Mouse (Mus musculus) embryonic facial prominence, embryonic 11.5 days (tissue): ENCODE measurements at regions not wholly inside any gene's neighbourhood (a gene's known extent, or its start where the extent isn't known, plus 50 kb on each side); places are given as distances from the start of the nearest gene placed in this dataset.

Source experiments
- ATAC-seq: fragments of 200-750 bp; cut with Nextera tagmentation; replicated peaks from 2 replicates; pipeline ENCODE4 v1.8.0; 2017; ENCODE audit warnings: low read depth; ENCODE audit not compliant: insufficient number of reproducible peaks, low FRiP score, low TSS enrichment
- DNase-seq: peaks from one replicate; pipeline ENCODE4 v3.0.0-alpha.2; 2015; ENCODE audit warnings: low spot score
- H3K27ac ChIP-seq: fragments of 300-500 bp; sonication (generic); replicated peaks from 2 replicates; pipeline ENCODE4 v1.5.1; 2014; ENCODE audit warnings: mild to moderate bottlenecking, low read depth, low read length, control low read depth
- H3K27me3 ChIP-seq: fragments of 300-500 bp; sonication (generic); 2 replicates; pipeline ENCODE4 v1.6.1; 2014; ENCODE audit warnings: mild to moderate bottlenecking, low read length, moderate library complexity, mixed read lengths; ENCODE audit not compliant: control insufficient read depth, insufficient read depth
- H3K36me3 ChIP-seq: fragments of 300-500 bp; sonication (generic); replicated peaks from 2 replicates; pipeline ENCODE4 v1.6.1; 2014; ENCODE audit warnings: low read depth, mild to moderate bottlenecking, low read length, moderate library complexity, mixed read lengths; ENCODE audit not compliant: control insufficient read depth, insufficient read depth
- H3K4me1 ChIP-seq: fragments of 300-500 bp; sonication (generic); 2 replicates; pipeline ENCODE4 v1.6.1; 2014; ENCODE audit warnings: low read length, mixed read lengths; ENCODE audit not compliant: control insufficient read depth, insufficient read depth
- H3K4me2 ChIP-seq: fragments of 300-500 bp; sonication (generic); 2 replicates; pipeline ENCODE4 v1.6.1; 2014; ENCODE audit warnings: low read depth, mild to moderate bottlenecking, control low read depth, low read length, moderate library complexity
- H3K4me3 ChIP-seq: fragments of 300-500 bp; sonication (generic); 2 replicates; pipeline ENCODE4 v1.5.1; 2014; ENCODE audit warnings: low read depth, low read length, control low read depth
- H3K9ac ChIP-seq: fragments of 300-500 bp; sonication (generic); replicated peaks from 2 replicates; pipeline ENCODE4 v1.6.1; 2014; ENCODE audit warnings: mild to moderate bottlenecking, control low read depth, low read length
- H3K9me3 ChIP-seq: fragments of 300-500 bp; sonication (generic); replicated peaks from 2 replicates; pipeline ENCODE4 v1.6.1; 2016; ENCODE audit warnings: mild to moderate bottlenecking, low read length, inconsistent platforms, mixed read lengths; ENCODE audit not compliant: control insufficient read depth
- WGBS: fragments of 180-500 bp; shearing (Covaris S2); extraction: QIAGEN DNeasy Blood & Tissue Kit; methylation state at CpG from one replicate; pipeline ENCODE4 v1.1.7; 2014; 5-methylcytosine and 5-hydroxymethylcytosine counted together

DNA sequence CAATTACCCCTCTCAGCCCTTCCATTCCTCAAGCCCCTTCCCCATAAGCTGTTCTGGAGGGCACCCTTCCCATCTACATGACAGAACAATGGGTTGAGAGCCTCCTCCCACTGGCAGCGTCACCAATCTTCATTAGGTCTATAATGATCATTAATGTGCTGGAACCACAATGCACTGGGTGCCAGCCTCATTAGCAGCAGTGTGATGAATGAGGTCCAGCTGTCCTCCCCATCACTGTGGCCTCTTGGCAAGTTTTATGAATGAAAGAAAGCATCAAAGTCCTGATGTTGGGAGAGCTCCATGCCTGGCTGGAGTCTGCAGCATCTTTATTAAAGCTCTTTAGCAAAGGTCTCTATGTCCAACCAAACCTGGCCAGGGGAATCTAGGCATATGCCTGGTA, 176.5 kb downstream of the Lpin1 start:
- ATAC-seq = no peak
- 65% methylated on average over 1 of the region's 1 CpGs for WGBS

DNA sequence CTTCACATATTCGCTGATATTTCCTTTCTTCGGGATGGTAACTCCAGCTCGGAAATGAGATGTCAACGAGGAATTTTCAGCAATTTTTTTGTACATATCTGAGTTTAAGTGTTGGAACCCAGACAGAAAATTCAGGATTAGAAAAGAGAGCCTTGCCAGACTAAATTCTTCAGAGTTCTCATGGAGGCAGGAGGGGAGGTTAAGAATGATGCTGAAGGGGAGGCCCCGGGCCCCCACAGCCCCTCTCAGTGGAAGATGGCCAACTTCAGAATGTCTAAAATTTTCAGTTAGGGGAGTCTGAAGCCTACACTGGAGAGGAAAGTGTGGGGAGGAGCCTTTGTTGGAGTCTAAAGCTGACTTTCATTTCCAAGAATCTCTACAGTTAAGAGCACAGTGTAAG, 184.8 kb downstream of the Lpin1 start:
- no peak overlapping the region for H3K4me2 ChIP-seq
- no peaks in the 10 kb centered on the region for H3K36me3 ChIP-seq
- no peaks in the 10 kb centered on the region for H3K27me3 ChIP-seq
- WGBS = 85% methylated on average over 5 of the region's 5 CpGs
- no peak overlapping the region for H3K9ac ChIP-seq
- no peak for DNase-seq
- no peak for ATAC-seq
- H3K4me1 ChIP-seq = no peaks in the 10 kb centered on the region
- H3K27ac ChIP-seq = no peak overlapping the region
- H3K4me3 ChIP-seq = no peak overlapping the region
- no peaks in the 10 kb centered on the region for H3K9me3 ChIP-seq

More for the DNA sequence above, 176.5 kb downstream of the Lpin1 start:
- Histone ChIP-seq H3K4me3 (no peak overlapping the region), H3K4me2 (no peak overlapping the region), H3K9ac (no peak overlapping the region), H3K27me3 (no peaks in the 10 kb centered on the region), H3K27ac (no peak overlapping the region), H3K36me3 (no peaks in the 10 kb centered on the region), H3K9me3 (no peaks in the 10 kb centered on the region), H3K4me1 (no peaks in the 10 kb centered on the region)
- DNase-seq = no peak

DNA sequence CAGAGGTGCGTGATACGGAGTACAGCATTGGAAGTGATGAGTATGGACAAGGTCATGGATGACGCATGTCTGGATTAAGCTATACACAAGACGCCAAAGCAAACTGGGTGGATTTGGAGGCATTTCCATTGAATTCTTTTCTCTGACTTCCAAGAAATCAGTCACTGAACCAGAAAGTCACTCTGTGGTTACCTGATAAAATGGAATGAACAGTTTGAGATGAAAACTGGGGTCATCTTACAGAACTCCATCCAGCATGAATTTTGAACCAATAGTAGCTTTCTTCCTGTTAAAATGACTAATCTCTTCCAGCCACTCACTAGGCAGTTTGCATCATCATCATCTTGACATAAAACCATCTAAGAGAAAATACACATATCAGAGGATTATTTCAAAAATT, 186.2 kb downstream of the Lpin1 start:
- Histone ChIP-seq H3K27me3 (no peaks in the 10 kb centered on the region), H3K27ac (no peak overlapping the region), H3K4me1 (no peaks in the 10 kb centered on the region), H3K9ac (no peak overlapping the region), H3K36me3 (no peaks in the 10 kb centered on the region), H3K4me3 (no peak overlapping the region), H3K4me2 (no peak overlapping the region), H3K9me3 (no peaks in the 10 kb centered on the region)
- no peak for DNase-seq
- ATAC-seq = no peak
- WGBS = 95% methylated on average over 4 of the region's 4 CpGs

DNA sequence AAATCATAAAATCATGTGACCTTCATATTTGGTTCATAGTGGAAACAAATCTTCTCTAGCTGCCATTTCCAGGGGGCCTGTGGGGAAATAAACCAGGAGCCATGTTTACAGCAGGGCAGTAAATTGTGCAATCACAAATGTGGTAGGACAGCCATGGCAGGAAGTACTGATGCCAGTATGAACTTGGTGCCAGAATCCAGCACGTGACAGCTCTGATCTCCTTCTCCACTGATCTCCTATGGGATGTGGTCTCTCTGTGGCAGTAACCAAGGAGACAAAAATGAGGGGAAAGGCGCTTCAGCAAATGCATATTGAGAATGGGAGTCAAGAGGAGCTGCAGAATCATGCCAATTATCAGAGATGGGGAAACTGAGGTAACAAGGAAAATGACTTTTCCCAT, 215.0 kb downstream of the Lpin1 start:
- 74% methylated on average over 2 of the region's 2 CpGs for WGBS
- Histone ChIP-seq H3K4me1 (no peaks in the 10 kb centered on the region), H3K36me3 (no peaks in the 10 kb centered on the region), H3K9me3 (no peaks in the 10 kb centered on the region), H3K27ac (no peak overlapping the region), H3K4me3 (no peak overlapping the region), H3K9ac (no peak overlapping the region), H3K4me2 (no peak overlapping the region), H3K27me3 (no peaks in the 10 kb centered on the region)
- no peak for DNase-seq
- no peak for ATAC-seq

DNA sequence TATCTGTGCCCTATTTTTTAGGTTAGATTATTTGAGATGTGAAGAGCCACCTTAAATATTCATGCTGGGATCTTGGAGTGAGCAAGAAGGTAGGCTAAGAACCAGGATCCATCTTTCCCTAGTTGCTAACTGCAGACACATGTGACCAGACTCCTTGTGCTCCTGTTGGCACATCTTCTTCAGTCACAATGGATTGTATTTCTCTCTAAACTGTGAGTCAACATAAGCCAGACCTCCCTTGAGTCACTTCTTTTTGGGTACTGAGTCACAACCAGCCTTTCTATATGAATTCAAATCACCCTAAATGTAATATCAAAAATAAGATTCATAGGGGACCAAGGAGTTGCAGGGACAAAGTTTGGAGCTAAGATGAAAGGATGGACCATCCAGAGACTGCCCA, 217.9 kb downstream of the Lpin1 start:
- no peak for DNase-seq
- Histone ChIP-seq H3K36me3 (no peaks in the 10 kb centered on the region), H3K4me1 (no peaks in the 10 kb centered on the region), H3K4me3 (no peak overlapping the region), H3K27ac (no peak overlapping the region), H3K4me2 (no peak overlapping the region), H3K9ac (no peak overlapping the region), H3K27me3 (no peaks in the 10 kb centered on the region), H3K9me3 (no peaks in the 10 kb centered on the region)
- no peak for ATAC-seq

DNA sequence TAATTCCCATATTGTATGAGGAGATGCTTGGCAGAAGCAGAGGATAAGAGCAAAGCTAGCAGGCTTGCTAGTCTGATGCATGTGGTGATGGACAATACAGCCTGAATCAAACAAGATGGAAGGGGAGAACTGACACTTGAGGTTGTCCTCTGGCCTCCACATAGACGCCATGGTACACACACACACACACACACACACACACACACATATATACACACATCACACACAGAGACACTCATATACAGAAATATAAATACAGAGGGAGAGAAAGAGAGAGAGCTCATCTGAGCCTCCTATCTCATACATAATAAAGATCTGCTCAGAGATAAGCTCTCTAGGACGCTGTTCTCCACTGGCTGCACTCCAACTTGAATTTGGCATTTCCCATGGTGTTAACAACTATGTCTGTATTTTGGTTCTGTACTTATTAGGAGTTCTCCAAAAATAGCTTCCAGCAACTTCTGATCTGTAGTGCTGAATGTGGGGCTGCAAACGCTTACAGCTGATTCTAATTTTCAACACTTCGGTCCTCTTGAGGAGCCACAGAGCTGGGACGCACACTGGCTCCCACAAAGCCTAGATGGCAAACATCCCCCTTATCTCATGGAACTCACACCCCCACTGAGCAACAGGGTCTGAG, 219.0 kb downstream of the Lpin1 start:
- H3K27me3 ChIP-seq = no peaks in the 10 kb centered on the region
- H3K4me1 ChIP-seq = no peaks in the 10 kb centered on the region
- H3K9ac ChIP-seq = no peak overlapping the region
- ATAC-seq (no peak), DNase-seq (no peak)
- H3K36me3 ChIP-seq = no peaks in the 10 kb centered on the region
- H3K4me3 ChIP-seq = no peak overlapping the region
- H3K4me2 ChIP-seq = no peak overlapping the region
- no peaks in the 10 kb centered on the region for H3K9me3 ChIP-seq
- H3K27ac ChIP-seq = no peak overlapping the region
- WGBS = 70% methylated on average over 5 of the region's 5 CpGs

DNA sequence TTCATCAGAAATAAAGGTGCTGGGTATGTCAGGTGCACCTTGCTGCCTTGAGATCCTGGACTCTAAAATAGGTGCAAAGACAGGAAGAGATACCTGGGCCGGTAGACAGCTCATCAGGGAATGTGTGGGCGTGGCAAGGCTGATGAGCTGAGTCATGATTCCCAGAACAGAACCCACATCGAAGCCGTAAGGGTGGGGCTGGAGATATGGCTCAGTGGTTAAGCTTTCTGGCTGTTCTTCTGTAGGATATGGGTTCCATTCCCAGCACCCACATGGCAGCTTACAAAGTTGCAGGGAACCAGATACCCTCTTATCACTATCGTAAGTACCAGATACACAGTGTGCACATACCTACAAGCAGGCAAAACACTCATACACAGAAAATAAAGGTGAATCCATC, 219.6 kb downstream of the Lpin1 start:
- DNase-seq (no peak), ATAC-seq (no peak)
- Histone ChIP-seq H3K9ac (no peak overlapping the region), H3K27me3 (no peaks in the 10 kb centered on the region), H3K4me1 (no peaks in the 10 kb centered on the region), H3K4me2 (no peak overlapping the region), H3K27ac (no peak overlapping the region), H3K4me3 (no peak overlapping the region), H3K9me3 (no peaks in the 10 kb centered on the region), H3K36me3 (no peaks in the 10 kb centered on the region)
- 90% methylated on average over 5 of the region's 5 CpGs for WGBS

DNA sequence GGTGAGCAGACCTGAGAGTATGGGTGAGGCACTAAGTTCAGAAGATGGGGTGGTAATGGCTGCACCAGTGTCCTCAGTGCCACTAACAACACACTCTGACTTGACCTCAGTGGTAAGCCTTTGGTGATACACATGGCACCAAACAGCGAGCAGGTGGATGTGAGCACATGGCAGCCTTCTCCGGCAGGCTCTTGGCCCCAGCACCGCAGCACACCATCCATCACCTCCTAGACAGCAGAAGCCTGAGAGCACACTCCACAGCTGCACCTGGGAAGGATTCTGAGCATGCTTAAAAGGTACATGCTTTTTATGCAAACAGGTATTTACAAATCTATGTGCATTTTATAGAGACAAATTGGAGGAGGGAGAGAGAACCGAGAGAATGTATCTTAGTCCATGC, 223.7 kb downstream of the Lpin1 start:
- Histone ChIP-seq H3K4me3 (no peak overlapping the region), H3K36me3 (no peaks in the 10 kb centered on the region), H3K4me1 (no peaks in the 10 kb centered on the region), H3K27me3 (no peaks in the 10 kb centered on the region), H3K27ac (no peak overlapping the region), H3K4me2 (no peak overlapping the region), H3K9me3 (no peaks in the 10 kb centered on the region), H3K9ac (no peak overlapping the region)
- DNase-seq (no peak), ATAC-seq (no peak)
- 93% methylated on average over 4 of the region's 4 CpGs for WGBS
